Mouse (Mus musculus) CH12F3 (cell line): ENCODE measurements around the gene Rmdn3.

Experiments
- in situ Hi-C: fragments of 300-500 bp; cut with MboI; formaldehyde crosslinking; loops from 2 replicates; pipeline ENCODE4 v1.14.3; 2020; ENCODE audit warnings: low sequenced_read_pairs

The Rmdn3 gene

DNA sequence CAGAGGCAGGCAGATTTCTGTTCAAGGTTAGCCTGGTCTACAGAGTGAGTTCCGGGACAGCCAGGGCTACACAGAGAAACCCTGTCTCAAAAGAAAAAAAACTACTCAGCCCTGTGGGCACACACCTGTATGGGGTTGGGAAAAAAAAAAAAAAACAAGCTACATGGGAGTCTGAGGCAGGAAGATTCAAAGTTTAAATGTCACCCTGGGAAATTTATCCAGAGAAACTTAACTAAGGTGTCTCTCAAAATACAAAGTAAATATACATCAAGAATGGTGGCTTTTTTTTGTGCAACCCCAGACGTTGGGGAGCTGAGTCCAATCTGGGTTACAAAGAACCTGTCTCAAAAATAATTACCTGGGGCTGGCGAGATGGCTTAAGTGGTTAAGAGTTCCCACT, 45.8 kb downstream of the Rmdn3 start:
- in situ Hi-C loops: no loop called here

GRCm38 (mm10) chr2:119108554-119108953, 48.3 kb downstream of the Rmdn3 start:
- in situ Hi-C loops: no loop called here

- in situ Hi-C loops: no loop called here
Measured at GRCm38 (mm10) chr2:119106583-119106982, 50.3 kb downstream of the Rmdn3 start.

DNA sequence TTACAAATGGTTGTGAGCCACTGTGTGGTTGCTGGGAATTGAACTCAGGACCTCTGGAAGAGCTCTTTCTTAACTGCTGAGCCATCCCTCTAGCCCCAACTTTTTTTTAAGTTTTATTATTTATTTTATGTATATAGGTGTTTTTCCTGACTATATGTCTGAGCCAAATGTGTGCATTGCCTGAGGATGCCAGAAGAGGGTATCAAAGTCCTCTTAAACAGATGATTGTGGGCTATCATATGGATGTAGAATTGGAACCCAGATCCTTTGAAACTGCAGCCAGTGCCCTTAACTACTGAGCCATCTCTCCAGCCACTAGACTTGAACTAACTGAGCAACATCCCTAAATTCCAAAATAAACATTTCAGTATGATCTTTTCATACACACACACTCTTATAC, 55.3 kb downstream of the Rmdn3 start:
- in situ Hi-C loops: no loop called here
